Mouse (Mus musculus): ENCODE results near the gene Ccl4.

Gene Ccl4

GRCm38 (mm10) chr11:83671743-83672142, 9.4 kb downstream of the Ccl4 start:
- DNase-seq (ENCODE audit: low spot score in 2 of 2) = no peak

DNA sequence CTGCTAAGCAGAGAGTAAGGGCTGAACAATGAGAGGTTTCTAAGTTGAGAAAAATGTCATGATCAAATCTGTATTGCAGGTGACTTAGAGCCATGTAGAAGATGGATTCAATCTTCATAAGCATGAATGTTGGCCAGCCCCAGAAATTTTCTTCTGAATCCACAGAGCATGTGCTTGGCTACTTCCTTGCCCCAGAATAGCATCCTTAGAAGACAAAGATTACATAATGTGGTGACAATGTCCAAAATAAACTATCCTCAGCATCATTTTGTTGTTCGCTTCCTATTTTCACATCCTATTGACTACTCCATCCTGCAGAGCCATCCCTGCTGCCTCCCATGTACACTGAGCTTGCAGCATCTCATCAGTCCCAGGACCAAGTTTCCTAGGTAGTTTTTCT, 13.3 kb downstream of the Ccl4 start:
- no peak for DNase-seq (ENCODE audit: low spot score in 2 of 2)

DNA sequence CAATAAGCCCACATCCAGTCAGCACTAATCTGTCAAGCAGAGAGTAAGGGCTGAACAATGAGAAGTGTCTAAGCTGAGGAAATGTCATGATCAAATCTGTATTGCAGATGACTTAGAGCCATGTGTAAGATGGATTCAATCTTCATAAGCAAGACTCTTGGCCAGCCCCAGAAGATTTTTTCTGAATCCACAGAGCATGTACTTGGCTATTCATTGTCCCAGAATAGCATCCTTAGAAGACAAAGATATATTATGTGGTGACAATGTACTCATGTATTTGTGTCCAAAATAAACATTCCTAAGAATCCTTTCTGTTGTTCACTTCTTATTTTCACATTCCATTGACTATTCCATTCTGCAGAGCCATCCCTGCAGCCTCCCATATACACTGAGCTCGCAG, 27.5 kb downstream of the Ccl4 start:
- DNase-seq (ENCODE audit: low spot score in 2 of 2) = no peak

DNA sequence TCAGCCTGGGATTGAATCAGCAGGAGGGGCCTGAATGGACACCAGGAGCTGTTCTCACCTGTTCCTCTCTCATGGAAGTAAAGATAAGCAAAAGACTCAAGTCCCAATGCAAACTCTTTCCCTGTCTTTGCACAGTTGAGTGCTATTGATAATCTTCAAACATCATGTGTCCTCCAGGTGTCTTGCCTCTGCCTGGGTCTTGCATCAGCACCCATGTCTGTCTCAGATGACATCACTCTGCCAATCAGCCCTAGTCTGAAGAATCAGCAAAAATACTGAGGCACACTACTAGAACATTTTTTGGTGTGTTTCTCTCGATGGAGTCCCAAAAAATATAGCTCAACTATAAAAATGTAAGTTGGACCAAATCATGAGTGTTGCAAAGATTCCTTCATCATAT, 29.6 kb downstream of the Ccl4 start:
- no peak for DNase-seq (ENCODE audit: low spot score in 2 of 2)

DNA sequence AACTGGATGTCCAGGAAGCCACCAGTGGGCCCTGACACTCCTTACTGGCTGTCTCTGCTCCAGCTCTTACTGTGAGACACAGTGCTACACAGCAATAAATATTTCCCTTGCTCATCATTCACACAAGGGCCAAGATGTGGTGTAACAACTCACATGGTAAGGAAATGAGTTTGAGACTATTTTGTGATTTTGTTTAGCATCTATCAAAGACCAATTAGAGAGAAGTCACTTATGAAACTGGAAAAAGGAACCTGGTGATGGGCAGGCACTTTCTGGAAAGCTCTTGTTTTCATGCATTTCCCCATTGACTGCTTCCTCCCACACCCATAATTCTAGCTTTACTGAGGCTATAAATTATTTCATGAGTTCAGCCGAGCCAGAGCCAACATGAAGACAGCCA, 41.3 kb downstream of the Ccl4 start, which contains the start of gene Wfdc17:
TSS of gene Wfdc17 (plus strand) at position 287 of the 400 bp plus-strand sequence.
- no peak for DNase-seq (ENCODE audit: low spot score in 2 of 2)

DNA sequence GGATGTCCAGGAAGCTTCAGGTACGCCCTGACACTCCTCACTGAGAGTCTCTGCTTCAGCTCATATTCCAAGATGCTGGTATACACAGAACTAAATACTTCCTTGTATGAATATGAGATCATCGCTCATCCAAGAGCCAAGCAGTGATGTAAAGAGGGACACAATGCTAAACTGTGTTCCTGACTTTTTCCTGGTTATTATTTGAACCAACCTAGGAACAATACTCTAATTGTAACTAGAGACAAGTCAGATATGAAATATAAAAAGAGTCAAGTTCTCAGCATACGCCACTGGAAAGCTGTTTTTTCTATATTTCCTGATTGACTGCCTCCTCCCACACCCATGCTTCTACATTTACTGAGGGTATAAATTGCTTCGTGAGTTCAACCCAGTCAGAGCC, 46.3 kb downstream of the Ccl4 start, which contains the start of gene Wfdc18:
TSS of gene Wfdc18 (plus strand) at position 301 of the 400 bp plus-strand sequence.
- DNase-seq (ENCODE audit: low spot score in 2 of 2) = no peak

- DNase-seq (ENCODE audit: low spot score in 2 of 2) = no peak
Observed at GRCm38 (mm10) chr11:83709683-83710082, 47.3 kb downstream of the Ccl4 start.

DNA sequence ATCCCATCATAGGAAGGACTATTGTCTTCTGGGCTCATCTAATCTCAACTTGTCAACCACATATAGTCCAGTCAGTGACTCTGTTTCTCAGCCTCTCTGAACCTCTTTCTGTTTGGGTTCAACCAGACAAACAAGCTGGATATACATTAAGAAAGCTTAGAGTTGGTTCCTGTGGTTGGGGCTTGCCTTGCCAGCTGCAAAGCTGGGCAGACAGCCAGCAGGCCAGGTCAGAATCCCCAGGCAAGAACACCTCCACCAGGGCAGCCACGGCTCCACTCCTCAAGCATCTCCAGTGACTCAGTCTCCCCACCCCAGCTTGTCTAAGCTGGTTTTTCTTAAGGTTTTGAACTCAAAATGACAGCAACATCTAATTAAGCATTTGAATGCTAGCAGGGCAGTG, 50.3 kb downstream of the Ccl4 start:
- no peak for DNase-seq (ENCODE audit: low spot score in 2 of 2)

- no peak for DNase-seq (ENCODE audit: low spot score in 2 of 2)
Observed at GRCm38 (mm10) chr11:83713925-83714324, 51.5 kb downstream of the Ccl4 start.
